8 mouse cellular contexts compared by ENCODE assay signal in the genomic region with DNA sequence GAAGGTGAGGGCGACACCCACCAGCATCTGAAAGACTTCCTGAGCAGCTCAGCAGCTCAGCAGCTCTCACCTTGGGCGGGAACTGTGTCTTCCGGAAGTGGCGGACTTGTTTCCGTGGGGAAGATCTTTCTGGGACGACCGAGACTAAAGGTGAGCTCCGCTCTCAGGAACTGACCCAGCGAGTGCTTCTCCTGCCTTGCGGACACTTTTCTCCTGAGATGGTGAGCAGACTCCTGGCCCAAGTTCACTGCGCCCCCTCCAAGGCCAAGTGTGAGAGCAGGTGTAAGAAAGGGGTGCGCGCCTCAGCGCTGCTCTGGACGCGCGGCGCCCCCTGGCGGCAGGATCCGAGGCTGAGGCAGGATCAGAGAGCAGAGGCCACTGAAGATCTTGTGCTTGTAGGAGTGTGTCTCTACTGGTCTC. TPM values are rescaled to one million over a fixed set of nuclear protein-coding genes. Genes with fewer than 3 reads are reported as not detected.
DNase-seq lines count a peak whose midpoint lies in the region; ATAC-seq and TF ChIP-seq lines count a peak whose summit lies in the region.
"Not testable (repeated sequence)": the region's sequence is repeated elsewhere in the genome, so short reads cannot be mapped to it uniquely, and the experiment has no call there.

A gene (minus strand): TSS at position 243 of the 420 bp plus-strand sequence.

- peak within 1 kb of the TSS; percentile 53 for H3K4me2 ChIP-seq in intestine, postnatal 0 days (replicated peaks; ENCODE audit: low read depth)

- TF ChIP-seq CTCF in intestine, postnatal 0 days (IDR thresholded peaks at IDR 0.05; ENCODE audit: low read depth), result peak; percentile 91

- intact Hi-C loops in left cerebral cortex, postnatal 25 days (cut with DNase I), result loop anchor here (2.0 kb wide), 1 partner anchor 66 kb away; no protein-coding TSS in a partner anchor

- not testable (repeated sequence) for H3K9me3 ChIP-seq in embryonic facial prominence, embryonic 10.5 days; intestine, postnatal 0 days (ENCODE audit: control insufficient read depth)

- peak; percentile 89 for DNase-seq in adrenal gland, postnatal 14 days
- peak; percentile 62 for DNase-seq in embryonic facial prominence, embryonic 10.5 days (ENCODE audit: low spot score)
- DNase-seq in left cerebral cortex, postnatal 25 days (ENCODE audit: low spot score in 2 of 2), result peak; percentile 81 to 84
- DNase-seq in right cerebral cortex, postnatal 36 days (ENCODE audit: low spot score in 2 of 2), result peak; percentile 68 to 76
- DNase-seq in urinary bladder, postnatal 4 days (ENCODE audit: low spot score in 2 of 2), result peak; percentile 53 to 73

- peak within 1 kb of the TSS; percentile 49 for H3K4me3 ChIP-seq in embryonic facial prominence, embryonic 10.5 days
- peak within 1 kb of the TSS; percentile 30 for H3K4me3 ChIP-seq in intestine, postnatal 0 days (ENCODE audit: low read depth, low read length)

- H3K27ac ChIP-seq in embryonic facial prominence, embryonic 10.5 days (replicated peaks), result not testable (repeated sequence)
- H3K27ac ChIP-seq in intestine, postnatal 0 days (ENCODE audit: low read depth, low read length), result peak within 1 kb of the TSS; percentile 50; the same call in 1 of the 2 replicates

- H3K36me3 ChIP-seq in embryonic facial prominence, embryonic 10.5 days (replicated peaks); intestine, postnatal 0 days (ENCODE audit: control insufficient read depth, insufficient read depth): not testable (repeated sequence)

- ATAC-seq in granulocyte monocyte progenitor cell, adult 5-6 weeks (replicated peaks; ENCODE audit: poor library complexity, severe bottlenecking), result peak; percentile 83
- ATAC-seq in intestine, postnatal 0 days, result peak; percentile 63
- ATAC-seq in megakaryocyte-erythroid progenitor cell, adult 5-6 weeks (replicated peaks; ENCODE audit: low FRiP score, low TSS enrichment, poor library complexity, severe bottlenecking), result peak; percentile 87

- not testable (repeated sequence) for H3K4me1 ChIP-seq in embryonic facial prominence, embryonic 10.5 days; intestine, postnatal 0 days (replicated peaks; ENCODE audit: control insufficient read depth, insufficient read depth, low read length)

- not testable (repeated sequence) for H3K9ac ChIP-seq in intestine, postnatal 0 days (ENCODE audit: low read depth, low read length)

- H3K27me3 ChIP-seq in embryonic facial prominence, embryonic 10.5 days (replicated peaks; ENCODE audit: low read depth, poor library complexity, severe bottlenecking); intestine, postnatal 0 days (replicated peaks; ENCODE audit: control insufficient read depth, insufficient read depth, low read length): not testable (repeated sequence)

- WGBS in embryonic facial prominence, embryonic 10.5 days, result 18% methylated on average over 20 of the region's 20 CpGs
- WGBS in intestine, postnatal 0 days, result 14% methylated on average over 20 of the region's 20 CpGs

RNA-seq across cellular contexts. Expression of the gene that starts here (rescaled TPM):
- 6.1 and 7.9 TPM in 2 replicates for total RNA-seq in adrenal gland, postnatal 14 days (2021)
- polyA plus RNA-seq in embryonic facial prominence, embryonic 10.5 days (2016; fragmentation: Nextera tagmentation; extraction: Ambion mirVana), result 2.8 and 3.3 TPM in 2 replicates
- 0.58 and 2.0 TPM in 2 replicates for total RNA-seq in granulocyte monocyte progenitor cell, adult 5-6 weeks (2014; fragmentation: Nextera tagmentation)
- 0.90 and 1.3 TPM in 2 replicates for total RNA-seq in granulocyte monocyte progenitor cell, adult 5-6 weeks (2017)
- 38.7 and 41.4 TPM in 2 replicates for polyA plus RNA-seq in intestine, postnatal 0 days (2015; fragmentation: Nextera tagmentation; extraction: Ambion mirVana)
- total RNA-seq in left cerebral cortex, postnatal 25 days (2021), result 1 to 10 TPM; 6.5 TPM
- 3.0 and 3.1 TPM in 2 replicates for total RNA-seq in megakaryocyte-erythroid progenitor cell, adult 5-6 weeks (2014; fragmentation: Nextera tagmentation)
- total RNA-seq in megakaryocyte-erythroid progenitor cell, adult 5-6 weeks (2017), result 1.7 and 3.2 TPM in 2 replicates
